Mouse (Mus musculus) hindbrain, embryonic 16.5 days (tissue): Measurements from ENCODE around the gene Usp50. TPM values are rescaled to one million over a fixed set of nuclear protein-coding genes. Genes with fewer than 3 reads are reported as not detected.

Experiments used
- ATAC-seq: fragments of 200-750 bp; cut with Nextera tagmentation; 2 replicates; pipeline ENCODE4 v1.8.0; 2017; ENCODE audit warnings: moderate TSS enrichment, moderate library complexity
- H3K27ac ChIP-seq: fragments of 300-500 bp; sonication (generic); 2 replicates; pipeline ENCODE4 v1.5.1; 2014; ENCODE audit warnings: low read depth, mild to moderate bottlenecking, control low read depth, low read length, moderate library complexity
- H3K27me3 ChIP-seq: fragments of 300-500 bp; sonication (generic); replicated peaks from 2 replicates; pipeline ENCODE4 v1.6.1; 2014; ENCODE audit warnings: low read length; ENCODE audit not compliant: control insufficient read depth, insufficient read depth
- H3K36me3 ChIP-seq: fragments of 300-500 bp; sonication (generic); 2 replicates; pipeline ENCODE4 v1.6.1; 2014; ENCODE audit warnings: mild to moderate bottlenecking, low read length, moderate library complexity, mixed read lengths; ENCODE audit not compliant: control insufficient read depth, insufficient read depth
- H3K4me1 ChIP-seq: fragments of 300-500 bp; sonication (generic); 2 replicates; pipeline ENCODE4 v1.6.1; 2014; ENCODE audit warnings: low read depth, low read length; ENCODE audit not compliant: control insufficient read depth, insufficient read depth
- H3K4me2 ChIP-seq: fragments of 300-500 bp; sonication (generic); 2 replicates; pipeline ENCODE4 v1.6.1; 2014; ENCODE audit warnings: mild to moderate bottlenecking, low read length, control low read depth, moderate library complexity
- H3K4me3 ChIP-seq: fragments of 300-500 bp; sonication (generic); 2 replicates; pipeline ENCODE4 v1.5.1; 2014; ENCODE audit warnings: mild to moderate bottlenecking, low read length, control low read depth, moderate library complexity
- H3K9ac ChIP-seq: fragments of 300-500 bp; sonication (generic); 2 replicates; pipeline ENCODE4 v1.6.1; 2014; ENCODE audit warnings: low read depth, mild to moderate bottlenecking, control low read depth, low read length, moderate library complexity
- H3K9me3 ChIP-seq: fragments of 300-500 bp; sonication (generic); 2 replicates; pipeline ENCODE4 v1.6.1; 2014; ENCODE audit warnings: mild to moderate bottlenecking, low read length, moderate library complexity; ENCODE audit not compliant: control insufficient read depth
- WGBS: fragments of 180-500 bp; shearing (Covaris S2); extraction: QIAGEN DNeasy Blood & Tissue Kit; methylation state at CpG from one replicate; pipeline ENCODE4 v1.1.7; 2014; 5-methylcytosine and 5-hydroxymethylcytosine counted together
- polyA plus RNA-seq: library from polyadenylated mRNA; unstranded; fragments of >200 nt; fragmentation: Nextera tagmentation; extraction: Ambion mirVana; gene quantifications from 2 replicates; pipeline ENCODE4 v1.2.1, GENCODE M21; 2015

Gene Usp50
- polyA plus RNA-seq, 1 experiment from 2014 or later, result 1.8 TPM

- Histone ChIP-seq H3K4me1 (no peaks in the 10 kb centered on the region), H3K9me3 (no peaks in the 10 kb centered on the region), H3K27me3 (no peaks in the 10 kb centered on the region), H3K36me3 (no peaks in the 10 kb centered on the region), H3K9ac (no peak overlapping the region), H3K27ac (no peak overlapping the region), H3K4me3 (no peak overlapping the region), H3K4me2 (no peak overlapping the region)
- WGBS, result 85% methylated on average over 3 of the region's 3 CpGs
- no peak for ATAC-seq
These were observed 837 bp downstream of the Usp50 start for GRCm38 (mm10) chr2:126782433-126782832.

GRCm38 (mm10) chr2:126781478-126781877 lies 1.8 kb downstream of the Usp50 start:
- Histone ChIP-seq H3K36me3 (no peaks in the 10 kb centered on the region), H3K9ac (no peak overlapping the region), H3K27me3 (no peaks in the 10 kb centered on the region), H3K4me3 (no peak overlapping the region), H3K4me2 (no peak overlapping the region), H3K4me1 (no peaks in the 10 kb centered on the region), H3K27ac (no peak overlapping the region), H3K9me3 (no peaks in the 10 kb centered on the region)
- WGBS, result 85% methylated on average over 1 of the region's 1 CpGs
- ATAC-seq, result no peak

- no peaks in the 10 kb centered on the region for H3K4me1 ChIP-seq
- H3K9me3 ChIP-seq, result no peaks in the 10 kb centered on the region
- no peak for ATAC-seq
- H3K4me2 ChIP-seq, result no peak overlapping the region
- H3K27me3 ChIP-seq, result no peaks in the 10 kb centered on the region
- no peak overlapping the region for H3K9ac ChIP-seq
- H3K27ac ChIP-seq, result no peak overlapping the region
- H3K36me3 ChIP-seq, result no peaks in the 10 kb centered on the region
- 86% methylated on average over 10 of the region's 10 CpGs for WGBS
- H3K4me3 ChIP-seq, result no peak overlapping the region
These were observed 3.0 kb downstream of the Usp50 start for GRCm38 (mm10) chr2:126780286-126780685.

GRCm38 (mm10) chr2:126778806-126779205 lies 4.5 kb downstream of the Usp50 start:
- Histone ChIP-seq H3K27ac (no peak overlapping the region), H3K36me3 (no peaks in the 10 kb centered on the region), H3K9ac (no peak overlapping the region), H3K4me2 (no peak overlapping the region), H3K4me1 (no peaks in the 10 kb centered on the region), H3K4me3 (no peak overlapping the region), H3K9me3 (no peaks in the 10 kb centered on the region), H3K27me3 (no peaks in the 10 kb centered on the region)
- 85% methylated on average over 4 of the region's 4 CpGs for WGBS
- no peak for ATAC-seq

- 52% methylated on average over 1 of the region's 1 CpGs for WGBS
- H3K27me3 ChIP-seq, result no peaks in the 10 kb centered on the region
- H3K27ac ChIP-seq, result no peak overlapping the region
- no peak overlapping the region for H3K4me2 ChIP-seq
- no peak for ATAC-seq
- H3K9ac ChIP-seq, result no peak overlapping the region
- H3K9me3 ChIP-seq, result no peaks in the 10 kb centered on the region
- H3K36me3 ChIP-seq, result no peaks in the 10 kb centered on the region
- H3K4me3 ChIP-seq, result no peak overlapping the region
- no peaks in the 10 kb centered on the region for H3K4me1 ChIP-seq
These were observed 6.9 kb downstream of the Usp50 start for GRCm38 (mm10) chr2:126776416-126776815.

- H3K27ac ChIP-seq, result no peak overlapping the region
- H3K36me3 ChIP-seq, result no peaks in the 10 kb centered on the region
- H3K4me3 ChIP-seq, result no peak overlapping the region
- no peak overlapping the region for H3K4me2 ChIP-seq
- no peaks in the 10 kb centered on the region for H3K9me3 ChIP-seq
- no peaks in the 10 kb centered on the region for H3K27me3 ChIP-seq
- no peaks in the 10 kb centered on the region for H3K4me1 ChIP-seq
- WGBS, result 71% methylated on average over 4 of the region's 4 CpGs
- no peak for ATAC-seq
- no peak overlapping the region for H3K9ac ChIP-seq
These were observed 7.3 kb downstream of the Usp50 start for GRCm38 (mm10) chr2:126775951-126776350.

- Histone ChIP-seq H3K9me3 (no peaks in the 10 kb centered on the region), H3K4me3 (no peak overlapping the region), H3K36me3 (no peaks in the 10 kb centered on the region), H3K27ac (no peak overlapping the region), H3K27me3 (no peaks in the 10 kb centered on the region), H3K4me1 (no peaks in the 10 kb centered on the region), H3K4me2 (no peak overlapping the region), H3K9ac (no peak overlapping the region)
- 90% methylated on average over 5 of the region's 5 CpGs for WGBS
- no peak for ATAC-seq
These were observed 11.1 kb downstream of the Usp50 start for GRCm38 (mm10) chr2:126772217-126772616.

- no peaks in the 10 kb centered on the region for H3K27me3 ChIP-seq
- no peaks in the 10 kb centered on the region; the same call in 1 of the 2 replicates for H3K4me1 ChIP-seq
- ATAC-seq, result no peak
- H3K9ac ChIP-seq, result no peak overlapping the region
- no peak overlapping the region for H3K4me2 ChIP-seq
- WGBS, result 81% methylated on average over 19 of the region's 19 CpGs
- H3K4me3 ChIP-seq, result no peak overlapping the region
- H3K36me3 ChIP-seq, result no peaks in the 10 kb centered on the region
- H3K27ac ChIP-seq, result no peak overlapping the region
- H3K9me3 ChIP-seq, result no peaks in the 10 kb centered on the region
These were observed 13.7 kb downstream of the Usp50 start for GRCm38 (mm10) chr2:126769431-126770181.

- Histone ChIP-seq H3K27me3 (no peaks in the 10 kb centered on the region), H3K36me3 (no peaks in the 10 kb centered on the region), H3K27ac (no peak overlapping the region), H3K4me2 (no peak overlapping the region), H3K4me3 (no peak overlapping the region), H3K9ac (no peak overlapping the region), H3K4me1 (no peaks in the 10 kb centered on the region; the same call in 1 of the 2 replicates), H3K9me3 (no peaks in the 10 kb centered on the region)
- 77% methylated on average over 4 of the region's 4 CpGs for WGBS
- no peak for ATAC-seq
These were observed 15.1 kb downstream of the Usp50 start for GRCm38 (mm10) chr2:126768194-126768593.
